Mouse (Mus musculus) fat pad, adult 2 months (tissue): ENCODE data around the gene Rxra.

Source experiments
- DNase-seq: peaks from one replicate; pipeline ENCODE4 v3.0.0-alpha.2; 2011; ENCODE audit warnings: low read depth, low spot score; ENCODE audit errors: extremely low read depth

Gene Rxra

GRCm38 (mm10) chr2:27676106-27676477 lies at the start of gene Rxra:
TSS of gene Rxra (plus strand) at chr2:27676440.
- DNase-seq: peak; percentile 58

- no peak for DNase-seq
Measured at GRCm38 (mm10) chr2:27626604-27627003, 49.6 kb upstream of the Rxra start.

- DNase-seq: no peak
Measured at GRCm38 (mm10) chr2:27630601-27631285, 45.5 kb upstream of the Rxra start.

GRCm38 (mm10) chr2:27633471-27633870 lies 42.8 kb upstream of the Rxra start:
- DNase-seq: no peak

GRCm38 (mm10) chr2:27634018-27634417 lies 42.2 kb upstream of the Rxra start:
- DNase-seq: no peak

- no peak for DNase-seq
Measured at GRCm38 (mm10) chr2:27635147-27635738, 41.0 kb upstream of the Rxra start.

- DNase-seq: no peak
Measured at GRCm38 (mm10) chr2:27636796-27637195, 39.4 kb upstream of the Rxra start.

- DNase-seq: peak; percentile 83
Measured at GRCm38 (mm10) chr2:27637281-27637896, 38.9 kb upstream of the Rxra start.

- peak; percentile 57 for DNase-seq
Measured at GRCm38 (mm10) chr2:27639631-27640334, 36.5 kb upstream of the Rxra start.

GRCm38 (mm10) chr2:27640900-27641479 lies 35.2 kb upstream of the Rxra start:
- no peak for DNase-seq

- no peak for DNase-seq
Measured at GRCm38 (mm10) chr2:27644547-27645120, 31.6 kb upstream of the Rxra start.

GRCm38 (mm10) chr2:27645471-27645870 lies 30.8 kb upstream of the Rxra start:
- DNase-seq: no peak

- no peak for DNase-seq
Measured at GRCm38 (mm10) chr2:27649862-27650661, 26.2 kb upstream of the Rxra start.

- DNase-seq: no peak
Measured at GRCm38 (mm10) chr2:27650991-27651390, 25.2 kb upstream of the Rxra start.

- no peak for DNase-seq
Measured at GRCm38 (mm10) chr2:27653496-27654030, 22.7 kb upstream of the Rxra start.

GRCm38 (mm10) chr2:27654321-27655232 lies 21.7 kb upstream of the Rxra start:
- DNase-seq: no peak

- no peak for DNase-seq
Measured at GRCm38 (mm10) chr2:27656576-27656975, 19.7 kb upstream of the Rxra start.

GRCm38 (mm10) chr2:27665284-27665683 lies 11.0 kb upstream of the Rxra start:
- no peak for DNase-seq

- no peak for DNase-seq
Measured at GRCm38 (mm10) chr2:27666719-27667118, 9.5 kb upstream of the Rxra start.
